Mouse (Mus musculus) spleen, embryonic (tissue): ENCODE results near the gene Mtfmt.

Experiments used
- CTCF ChIA-PET: fragments of 350-600 bp; sonication (Branson Sonifier 250); formaldehyde crosslinking; loops from one replicate; lab custom pipeline; 2022; lab: Charles Lee

Mtfmt gene

DNA sequence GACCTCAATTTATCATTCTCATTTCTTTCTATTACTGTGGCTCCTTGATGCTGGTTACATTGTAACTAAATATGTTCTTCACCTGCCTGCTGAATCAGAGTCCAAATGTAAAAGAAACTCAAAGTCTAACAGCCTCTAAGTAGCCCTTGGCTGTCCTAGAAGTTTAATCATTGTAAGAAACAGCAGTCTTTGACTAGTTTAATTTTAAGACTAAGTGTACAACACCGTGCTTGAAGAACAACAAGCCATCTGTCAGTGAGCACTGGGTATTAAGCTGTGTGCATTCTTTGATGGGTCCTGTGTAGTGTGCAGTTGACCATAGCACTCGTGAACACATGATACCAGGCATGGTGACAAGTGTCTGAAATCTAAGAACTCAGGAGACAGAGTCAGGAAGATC, 8.1 kb upstream of the Mtfmt start:
- CTCF ChIA-PET: no interaction called here

DNA sequence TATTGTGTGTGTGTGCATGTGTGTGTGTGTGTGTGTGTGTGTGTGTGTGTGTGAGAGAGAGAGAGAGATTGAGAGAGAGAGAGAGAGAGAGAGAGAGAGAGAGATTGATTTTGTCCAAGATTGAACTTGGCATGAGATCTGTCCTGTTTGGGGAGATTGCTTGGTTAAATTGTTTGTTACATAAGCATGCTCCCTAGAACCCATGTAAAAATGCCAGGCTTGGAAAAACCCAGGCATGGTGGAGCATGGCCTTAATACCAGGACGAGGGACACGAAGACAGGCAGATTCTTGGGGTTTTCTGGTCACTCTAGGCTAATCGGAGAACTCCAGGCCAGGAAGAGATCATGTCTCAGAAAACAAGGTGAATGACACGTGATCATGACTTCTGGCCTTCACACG, 7.6 kb upstream of the Mtfmt start:
- CTCF ChIA-PET: no interaction called here

DNA sequence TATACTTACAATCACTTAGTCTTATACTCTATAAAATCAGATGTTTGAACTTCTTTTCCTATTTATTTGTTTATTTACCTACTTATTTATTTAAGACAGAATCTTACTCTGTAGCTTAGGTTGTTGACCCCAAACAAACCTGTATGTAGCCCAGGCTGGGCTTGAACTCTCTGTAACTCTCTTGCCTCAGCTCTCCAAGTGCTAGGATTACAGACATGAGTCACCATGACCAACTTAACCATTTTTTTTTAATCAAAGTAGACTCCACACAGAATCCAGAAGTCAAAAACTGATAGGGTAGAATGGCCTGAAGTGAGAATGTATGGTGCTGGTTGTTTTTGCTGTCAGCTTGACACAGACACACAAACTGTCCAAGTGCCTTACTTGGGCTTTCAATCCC, 5.2 kb upstream of the Mtfmt start:
- CTCF ChIA-PET: no interaction called here

DNA sequence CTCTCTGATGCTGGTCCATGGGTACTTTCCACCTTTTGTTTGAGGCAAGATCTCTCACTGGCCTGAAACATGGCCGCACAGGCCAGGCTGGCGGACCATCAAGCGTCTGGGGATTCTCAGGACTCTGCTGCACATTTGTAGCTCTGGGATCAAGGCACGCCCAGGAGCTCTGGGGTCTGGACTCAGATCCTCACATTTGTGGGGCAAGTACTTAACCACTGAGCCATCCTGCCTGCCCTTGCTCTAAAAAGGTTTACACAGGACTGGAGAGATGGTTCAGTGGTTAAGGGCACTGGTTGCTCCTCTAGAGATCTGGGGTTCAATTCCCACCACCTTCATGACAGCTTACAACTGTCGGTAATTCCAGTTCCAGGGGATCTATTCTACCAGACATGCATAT, 4.7 kb upstream of the Mtfmt start:
- CTCF ChIA-PET: no interaction called here

DNA sequence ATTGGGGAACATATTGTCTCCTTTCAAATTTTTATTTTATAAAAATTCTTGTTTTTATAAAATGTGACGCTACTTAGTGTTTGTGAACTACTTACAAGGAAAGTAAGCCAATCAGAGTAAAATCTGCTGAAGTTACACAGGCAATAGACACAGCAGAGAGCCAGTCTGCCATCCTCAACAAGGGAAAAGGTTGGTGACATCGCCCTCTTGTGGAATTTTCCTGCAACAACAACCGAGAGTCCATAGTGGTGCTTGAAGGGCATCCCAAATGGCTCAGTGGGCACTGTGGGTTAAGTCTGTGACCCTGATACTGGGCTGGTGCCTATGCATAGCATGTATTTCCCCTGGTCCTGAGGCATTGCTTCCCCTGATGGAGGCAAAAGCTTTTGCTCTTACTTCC, 3.3 kb upstream of the Mtfmt start:
- CTCF ChIA-PET: no interaction called here

DNA sequence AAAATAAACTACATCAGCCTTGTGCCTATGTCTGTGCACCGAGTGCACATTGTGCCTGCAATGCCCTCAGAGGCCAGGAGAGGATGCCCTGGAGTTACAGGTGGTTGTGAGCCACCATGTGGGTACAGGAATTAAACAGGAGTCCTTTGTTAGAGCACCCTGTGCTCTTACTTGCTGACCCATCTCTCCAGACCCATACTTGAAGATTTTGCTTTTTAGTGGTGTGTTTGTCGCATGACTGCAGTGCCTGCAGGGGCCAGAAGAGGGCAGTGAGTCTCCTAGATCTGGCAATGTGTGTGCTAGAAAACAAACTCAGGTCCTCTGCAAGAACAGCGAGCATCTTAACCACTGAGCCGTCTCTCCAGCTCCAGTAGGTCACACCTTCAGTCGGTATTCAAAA, 1.4 kb upstream of the Mtfmt start:
- CTCF ChIA-PET: no interaction called here

DNA sequence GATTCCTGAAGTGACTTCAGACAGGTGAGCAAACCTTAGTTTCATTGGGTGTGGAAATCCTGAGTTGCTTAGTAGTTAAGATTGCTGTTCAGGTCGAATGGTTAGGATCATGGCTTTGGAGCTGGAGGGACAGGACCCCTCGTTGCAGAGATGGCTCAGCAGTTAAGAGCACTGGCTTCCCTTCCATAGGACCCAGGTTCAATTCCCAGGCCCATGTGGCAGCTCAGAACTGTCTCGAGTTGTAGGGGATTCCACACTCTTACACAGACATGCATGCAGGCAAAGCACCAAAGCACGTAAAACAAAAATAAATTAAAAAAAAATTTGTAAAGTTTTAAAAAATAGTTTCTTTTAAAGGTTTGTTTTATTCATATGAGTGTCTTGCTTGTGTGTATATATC, 371 bp upstream of the Mtfmt start:
- CTCF ChIA-PET: no interaction called here

DNA sequence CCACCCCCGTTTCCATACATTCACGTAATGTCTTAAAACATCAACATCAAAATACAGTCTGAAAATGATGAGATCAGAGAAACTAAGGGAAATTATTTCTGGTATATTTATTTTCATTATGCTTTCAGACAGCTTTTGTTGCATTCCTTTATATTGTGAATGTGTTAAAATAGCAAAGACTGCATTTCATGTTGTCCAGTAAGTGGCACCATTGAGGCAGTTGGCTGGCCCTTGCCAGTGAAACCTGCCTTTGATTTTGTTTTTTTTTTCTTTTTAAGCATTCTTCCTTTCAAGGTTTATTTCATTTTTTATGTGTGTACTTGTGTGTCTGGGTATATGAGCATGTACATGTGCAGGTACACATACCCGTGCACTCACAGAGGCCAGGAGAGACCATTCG, 9.1 kb downstream of the Mtfmt start:
- CTCF ChIA-PET: no interaction called here

DNA sequence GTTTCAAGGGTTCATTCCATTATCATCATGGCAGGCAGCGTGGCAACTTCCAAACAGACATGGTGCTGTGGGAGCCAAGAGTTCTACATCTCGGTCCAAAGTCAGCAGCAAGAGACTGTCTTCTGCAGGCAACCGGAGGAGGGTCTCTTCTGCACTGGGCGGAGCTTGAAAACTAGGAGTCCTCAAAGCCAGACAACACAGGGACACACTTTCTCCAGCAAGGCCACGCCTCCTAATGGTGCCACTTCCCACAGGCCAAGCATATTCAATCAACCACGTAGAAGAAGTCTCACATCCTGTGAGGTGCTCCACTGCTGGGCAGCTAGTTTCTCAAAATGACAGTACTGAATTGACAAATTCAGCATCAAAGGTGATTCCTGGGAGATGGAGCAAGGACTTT, 12.4 kb downstream of the Mtfmt start:
- CTCF ChIA-PET: no interaction called here

DNA sequence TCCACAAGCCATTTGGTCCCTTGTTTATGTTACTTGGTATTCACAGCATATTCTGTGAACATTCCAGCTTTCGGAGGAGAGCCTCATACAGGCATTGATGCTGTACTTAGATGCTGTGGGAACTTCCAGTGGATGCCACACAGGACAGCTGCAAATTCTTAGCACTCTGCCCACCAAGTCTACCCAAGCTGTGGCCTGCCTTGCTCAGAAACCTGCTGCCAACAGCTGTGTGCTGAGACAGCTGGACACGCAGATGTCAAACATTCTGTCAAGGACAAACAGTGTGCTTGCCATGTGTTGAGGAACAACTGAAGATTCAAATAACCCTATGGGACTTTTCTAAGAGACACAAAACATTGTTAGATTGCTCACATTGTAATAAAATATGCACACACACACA, 23.4 kb downstream of the Mtfmt start:
- CTCF ChIA-PET: no interaction called here

DNA sequence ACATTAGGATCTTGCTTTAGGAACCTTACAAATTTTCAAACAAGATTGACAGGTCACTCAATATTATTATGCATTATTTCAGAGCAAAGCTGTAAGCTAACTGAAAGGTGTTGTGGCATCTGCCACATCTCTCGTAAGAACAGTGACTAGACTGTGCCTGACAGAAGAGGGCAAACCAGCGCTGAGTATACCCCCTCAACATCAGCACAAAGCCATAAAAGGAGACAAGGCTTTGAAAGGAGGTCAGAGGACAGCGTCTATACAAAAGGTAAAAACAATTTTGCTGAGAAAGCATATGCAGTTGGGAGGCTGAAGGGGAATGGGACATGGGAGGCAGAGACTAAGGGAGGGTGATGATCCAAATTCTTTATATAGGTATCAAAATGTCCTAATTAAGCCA, 24.6 kb downstream of the Mtfmt start:
- CTCF ChIA-PET: no interaction called here

DNA sequence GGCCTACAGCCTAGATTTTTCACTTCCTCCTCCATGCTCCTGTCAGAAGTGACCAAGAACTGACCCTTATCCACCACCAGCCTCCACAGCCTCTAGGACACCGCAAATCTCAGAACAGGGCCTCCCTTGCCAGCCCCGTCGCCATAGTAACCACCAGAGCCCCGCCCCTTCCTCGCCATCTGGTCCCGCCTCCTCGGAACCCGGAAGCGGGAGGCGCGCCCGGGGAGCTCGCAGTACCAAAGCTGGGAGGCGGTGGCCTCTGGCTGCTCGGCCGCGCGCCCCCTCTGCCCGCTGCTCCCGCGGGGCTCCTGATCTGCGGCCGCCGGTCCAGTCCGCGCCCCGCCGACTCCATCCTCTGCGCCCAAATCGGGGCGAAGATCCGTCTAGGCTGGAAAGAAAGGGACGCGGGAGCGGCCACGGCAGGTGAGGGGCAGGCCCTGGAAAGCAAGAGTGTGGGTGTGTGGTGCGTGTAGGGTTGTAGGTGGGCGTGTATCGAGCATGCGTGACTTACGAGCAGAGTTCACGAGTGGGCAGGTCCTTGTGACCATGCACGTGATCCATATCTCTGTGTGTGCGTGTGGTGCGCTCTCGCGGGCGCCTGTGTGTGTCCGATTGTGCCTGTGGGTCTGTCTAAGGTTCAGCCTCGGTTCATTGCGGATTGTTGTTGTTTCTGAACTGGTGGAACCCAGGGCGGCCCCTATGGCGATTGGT, 25.3 kb downstream of the Mtfmt start, which contains the start of gene Spg21:
TSS of gene Spg21 (plus strand) at position 216 of the 711 bp plus-strand sequence.
- CTCF ChIA-PET: no interaction called here

DNA sequence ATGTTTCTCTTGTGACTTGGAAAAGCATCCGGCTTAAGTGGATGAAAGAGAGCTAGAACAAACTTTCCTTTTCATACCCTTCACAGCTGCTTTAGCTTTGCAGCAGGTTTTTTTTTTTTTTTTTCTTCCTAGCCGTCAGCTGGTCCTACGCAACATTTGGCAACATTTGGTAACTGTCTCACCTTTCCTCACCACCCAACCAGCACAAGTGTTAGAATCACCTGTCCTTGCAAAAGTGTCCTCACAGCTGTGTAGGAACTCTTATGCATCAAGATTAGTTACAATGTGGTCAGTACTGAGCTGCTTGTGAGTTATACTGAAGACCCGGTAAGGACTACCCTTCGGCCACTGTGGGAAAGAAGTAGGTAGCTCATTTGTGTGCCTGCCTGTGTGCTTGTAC, 27.0 kb downstream of the Mtfmt start:
- CTCF ChIA-PET: interaction anchor here (0.5 to 0.6 kb wide), 2 partner anchors 12 to 1580 kb away, joined by 3 to 5 read pairs; no protein-coding TSS in a partner anchor

DNA sequence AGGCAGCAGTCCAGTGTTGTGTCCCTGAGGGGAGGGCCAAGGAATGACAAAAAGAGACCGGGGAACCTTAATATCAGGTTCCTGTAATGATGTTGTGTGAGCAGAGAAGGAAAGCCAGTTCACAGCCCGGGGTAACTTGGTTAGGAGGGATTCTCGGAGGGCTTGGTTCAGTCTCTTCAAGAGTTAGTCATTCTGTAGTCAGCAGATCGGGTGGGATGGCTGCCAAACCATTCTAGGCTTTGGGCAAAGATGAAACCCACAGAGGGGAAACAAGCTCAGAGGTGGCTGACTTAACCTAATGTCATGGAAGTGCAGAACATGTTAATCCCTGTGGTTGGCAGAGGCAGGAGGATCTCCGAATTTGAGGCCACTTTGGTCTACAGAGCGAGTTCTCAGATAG, 28.6 kb downstream of the Mtfmt start:
- CTCF ChIA-PET: no interaction called here

DNA sequence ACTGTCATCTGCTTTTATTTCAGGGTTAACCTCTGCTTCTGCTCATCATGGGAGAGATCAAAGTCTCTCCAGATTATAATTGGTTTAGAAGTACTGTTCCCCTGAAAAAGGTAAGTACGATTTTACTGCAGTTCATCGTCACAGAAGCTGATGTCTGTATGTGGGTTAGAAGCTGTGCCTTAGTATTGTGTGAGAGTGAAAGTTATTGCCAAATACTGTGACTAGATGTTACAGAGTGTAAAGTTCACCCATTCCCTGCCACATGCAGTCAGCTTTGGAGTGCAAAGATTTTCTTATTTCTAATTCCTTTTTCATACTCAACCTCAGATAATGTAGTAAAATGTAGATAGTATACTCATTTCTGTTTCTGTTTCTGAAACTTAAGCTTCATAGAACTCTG, 29.7 kb downstream of the Mtfmt start:
- CTCF ChIA-PET: interaction anchor here (0.6 kb wide), 1 partner anchor 544 kb away, joined by 3 read pairs; no protein-coding TSS in a partner anchor

DNA sequence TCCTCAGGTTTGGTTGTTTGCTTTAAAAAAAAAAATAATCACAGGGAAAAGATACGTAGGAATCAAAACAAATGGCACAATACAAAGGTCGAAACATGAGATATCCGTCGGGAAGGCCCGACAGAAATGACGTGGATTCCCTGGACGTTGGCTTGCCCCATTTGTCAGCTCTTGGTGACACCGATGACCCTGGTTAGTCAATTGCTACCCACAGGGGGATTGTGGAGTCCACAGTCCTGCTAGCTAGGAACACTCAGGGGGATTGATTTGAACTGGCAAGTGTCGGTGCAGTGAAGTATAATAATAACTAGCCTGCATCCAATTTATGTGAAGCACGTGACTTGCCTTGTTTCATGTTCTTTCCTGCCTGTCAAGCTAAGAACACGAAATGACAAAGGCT, 32.1 kb downstream of the Mtfmt start:
- CTCF ChIA-PET: no interaction called here

DNA sequence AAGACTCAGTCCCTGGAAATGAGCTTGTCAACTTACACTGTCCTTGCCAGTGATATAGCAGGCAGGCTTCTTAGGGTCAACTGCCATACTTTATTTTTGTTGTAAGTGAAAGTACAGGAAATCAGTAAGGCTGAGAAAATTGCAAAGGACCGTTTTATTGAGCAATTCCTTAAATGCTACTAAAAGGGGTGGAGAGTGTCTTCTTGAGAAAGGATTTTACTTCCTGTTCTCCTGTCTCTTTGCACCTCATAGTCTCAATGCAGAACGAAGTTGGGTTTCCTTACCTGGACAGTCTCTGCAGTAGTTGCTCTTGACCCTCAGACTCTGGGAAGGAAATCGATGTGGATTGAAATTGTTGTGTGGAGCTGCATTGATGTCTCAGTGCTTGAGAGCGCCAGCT, 37.2 kb downstream of the Mtfmt start:
- CTCF ChIA-PET: no interaction called here

DNA sequence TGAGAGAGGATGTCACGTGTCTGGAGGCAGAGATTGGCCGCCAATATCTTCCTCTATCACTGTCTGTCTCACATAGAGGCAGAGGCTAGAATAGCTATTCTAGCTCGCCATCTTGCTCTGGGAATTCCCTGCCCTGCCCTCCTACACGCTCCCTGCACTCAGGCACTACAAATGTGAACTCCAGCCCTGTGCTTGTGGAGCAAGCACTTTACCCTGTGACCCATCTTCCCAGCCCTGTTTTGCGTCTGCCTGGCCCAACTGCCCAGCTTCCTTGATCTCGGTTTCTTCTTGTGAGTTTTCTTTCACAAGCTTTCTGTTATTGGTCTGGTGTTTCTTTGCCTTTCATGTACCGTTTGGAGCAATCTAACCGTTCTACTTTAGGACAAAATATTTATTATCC, 43.6 kb downstream of the Mtfmt start:
- CTCF ChIA-PET: no interaction called here

DNA sequence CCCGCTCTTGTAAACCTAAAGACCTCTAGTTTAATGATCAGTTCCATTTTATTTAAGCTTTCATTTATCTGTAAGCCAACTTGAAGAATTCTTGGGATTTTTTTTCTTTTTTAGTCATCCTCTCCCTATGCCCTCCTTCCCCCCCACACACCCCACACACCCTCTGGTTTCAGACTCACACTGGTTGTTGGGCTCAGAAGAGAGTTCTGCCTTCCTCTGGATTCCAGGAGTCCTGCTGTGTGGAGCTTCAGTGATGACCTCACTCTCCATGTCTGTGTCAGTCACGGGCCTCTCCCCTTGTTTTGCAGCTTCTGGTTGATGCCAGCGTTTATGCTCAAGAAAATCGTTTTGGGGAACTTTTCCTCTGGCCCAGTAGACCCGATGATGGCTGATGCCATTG, 44.5 kb downstream of the Mtfmt start:
- CTCF ChIA-PET: no interaction called here

DNA sequence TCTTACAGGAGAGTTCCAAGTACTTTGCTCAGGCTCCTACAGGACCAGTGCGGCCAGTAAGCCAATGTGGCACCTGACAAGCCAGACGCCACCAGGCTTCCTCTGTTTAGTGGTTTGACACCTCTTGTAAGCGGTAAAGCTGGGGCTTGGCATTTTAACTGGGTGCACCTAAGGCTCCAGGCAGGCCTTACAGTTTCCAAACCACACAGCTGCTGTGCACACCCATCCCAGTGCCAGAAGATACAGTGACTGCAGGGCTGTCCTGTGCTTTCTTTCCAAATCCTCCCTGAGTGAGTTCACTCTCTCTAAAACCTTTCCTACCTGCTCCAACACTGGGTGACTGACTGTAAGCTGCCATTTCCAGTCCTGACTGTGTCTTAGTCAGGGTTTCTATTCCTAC, 55.9 kb downstream of the Mtfmt start:
- CTCF ChIA-PET: no interaction called here

DNA sequence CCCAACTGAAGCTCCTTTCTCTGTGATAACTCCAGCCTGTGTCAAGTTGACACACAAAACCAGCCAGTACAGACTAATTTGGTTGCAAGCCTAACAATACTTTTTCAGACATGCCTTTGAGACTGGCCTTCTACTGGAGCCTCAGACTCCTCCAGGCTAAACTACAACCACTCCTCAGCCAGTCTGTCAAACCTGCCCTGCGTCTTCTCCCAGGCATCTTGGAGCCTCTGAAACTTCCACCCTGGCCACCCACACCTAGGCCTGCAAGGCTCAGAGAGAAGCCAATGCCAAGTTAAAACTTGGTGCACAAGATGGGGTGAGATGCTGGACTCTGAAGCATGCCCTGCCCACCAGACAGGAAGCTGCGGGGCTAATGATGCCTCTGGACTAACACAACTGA, 56.8 kb downstream of the Mtfmt start:
- CTCF ChIA-PET: no interaction called here

DNA sequence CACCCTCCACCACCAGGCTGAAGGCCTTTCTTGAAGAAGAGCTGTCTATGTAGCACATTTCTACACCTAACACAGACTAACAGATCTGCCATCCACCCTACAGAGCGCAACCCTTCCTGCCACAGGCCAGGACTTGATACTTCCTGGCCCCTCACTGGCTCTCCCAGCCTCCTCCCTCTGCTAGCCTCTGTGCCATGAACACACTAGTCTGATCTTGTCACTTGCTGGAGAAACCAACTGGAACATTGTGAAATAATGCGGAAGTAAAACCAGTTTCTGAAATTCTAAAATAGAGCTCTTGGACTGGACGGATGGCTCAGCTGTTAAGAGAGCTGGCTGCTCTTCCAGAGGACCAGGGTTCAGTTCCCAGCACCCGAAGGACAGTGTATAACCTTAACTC, 57.3 kb downstream of the Mtfmt start:
- CTCF ChIA-PET: no interaction called here

DNA sequence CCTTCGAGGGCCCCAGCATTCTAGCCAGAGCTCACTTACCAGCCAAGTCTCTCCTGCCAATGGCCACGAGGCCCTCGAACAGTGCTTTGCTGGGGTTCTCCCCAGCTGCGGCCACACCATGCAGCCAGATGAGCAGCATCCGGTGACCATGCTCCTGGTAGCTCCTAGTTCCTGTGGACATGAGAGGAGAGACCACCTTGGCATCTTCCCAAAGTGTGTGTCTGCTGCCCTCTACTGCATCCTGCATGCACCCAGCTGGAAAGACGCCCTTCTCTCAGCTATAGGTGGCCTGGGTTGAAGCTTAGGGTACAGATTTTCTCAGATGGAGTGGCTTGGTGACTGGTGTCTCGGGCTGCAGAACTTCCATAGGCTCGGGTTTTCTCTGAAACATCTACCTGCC, 66.6 kb downstream of the Mtfmt start:
- CTCF ChIA-PET: interaction anchor here (0.6 kb wide), 1 partner anchor 9 kb away, joined by 5 read pairs; no protein-coding TSS in a partner anchor
